Mouse (Mus musculus) bone marrow macrophage, adult 2 months (primary cell): ENCODE data around the gene Nxph3.
A peak's percentile ranks its signal among the peaks of the same experiment; 100 is the strongest.

Source experiments
- CTCF ChIP-seq: IDR thresholded peaks from 2 replicates; pipeline ENCODE4 v1.5.1; 2012; ENCODE audit warnings: low read depth, mild to moderate bottlenecking, low read length, moderate library complexity
- POLR2A ChIP-seq: IDR thresholded peaks from 2 replicates; pipeline ENCODE4 v1.6.1; 2012; ENCODE audit warnings: mild to moderate bottlenecking, low read depth, low read length, borderline replicate concordance

DNA sequence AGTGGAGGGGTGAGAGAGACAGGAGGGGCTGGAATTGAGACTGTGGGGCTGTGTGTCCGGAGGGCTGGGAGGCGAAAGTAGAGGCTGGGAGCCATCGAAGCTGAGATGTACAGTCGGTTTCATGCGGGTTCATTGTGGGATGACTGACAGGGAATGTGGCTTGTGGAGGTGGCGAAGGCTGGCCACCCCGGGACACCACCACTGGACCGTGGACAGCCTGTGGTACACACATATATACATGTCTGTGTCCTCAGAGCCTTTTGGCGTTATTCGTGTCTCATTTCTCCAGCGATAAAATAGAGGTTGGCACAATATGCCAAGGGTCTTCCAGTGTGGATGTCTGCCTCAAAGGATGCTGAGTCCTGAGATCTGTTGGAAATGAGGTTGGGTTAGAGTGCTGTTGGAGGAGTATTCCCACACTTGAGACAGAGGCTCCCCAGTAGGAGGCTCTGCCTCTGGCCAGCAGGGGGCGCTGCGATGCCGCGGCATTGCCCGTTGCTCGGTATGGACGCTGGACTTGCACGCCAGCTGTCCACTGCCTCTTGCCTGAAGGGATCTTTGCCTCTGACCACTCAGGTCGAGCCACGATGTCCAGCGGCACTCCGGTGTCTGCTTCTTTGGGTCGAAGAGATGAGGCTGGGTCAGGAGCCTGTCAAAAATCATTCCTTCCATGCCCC lies 19.3 kb upstream of the Nxph3 start:
- TF ChIP-seq POLR2A (no peak), CTCF (peak; percentile 96)
